Mouse (Mus musculus) MEL (cell line): ENCODE measurements at regions not wholly inside any gene's neighbourhood (a gene's known extent, or its start where the extent isn't known, plus 50 kb on each side); places are given as distances from the start of the nearest gene placed in this dataset.

Experiments used
- DNase-seq: peaks from one replicate; pipeline ENCODE4 v3.0.0; 2011; ENCODE audit warnings: low read depth, low spot score
- H3K27ac ChIP-seq: 2 replicates; pipeline ENCODE4 v1.5.1; 2012; ENCODE audit warnings: low read depth, mild to moderate bottlenecking, control low read depth, low read length, moderate library complexity; ENCODE audit not compliant: control insufficient read depth
- H3K27me3 ChIP-seq, 2 experiments: fragments of 150-350 bp in 1 of 2; sonication (generic) in 1 of 2; 2 replicates each; pipeline ENCODE4 v1.6.1; 2012; ENCODE audit warnings: low read length in 2 of 2, mild to moderate bottlenecking in 2 of 2, improper control_type of control experiment in 1 of 2, moderate library complexity in 1 of 2; ENCODE audit not compliant: insufficient read depth in 2 of 2, control insufficient read depth in 1 of 2
- H3K36me3 ChIP-seq, 2 experiments: 2 replicates each; pipeline ENCODE4 v1.6.1; 2012 to 2014; ENCODE audit warnings: low read length in 2 of 2, improper control_type of control experiment in 1 of 2, inconsistent platforms in 1 of 2, mild to moderate bottlenecking in 1 of 2; ENCODE audit not compliant: insufficient read depth in 2 of 2, control insufficient read depth in 1 of 2
- H3K4me1 ChIP-seq, 2 experiments: fragments of 150-350 bp in 1 of 2; sonication (generic) in 1 of 2; 2 replicates each; pipeline ENCODE4 v1.6.1; 2012; ENCODE audit warnings: low read length in 2 of 2, improper control_type of control experiment in 1 of 2, mild to moderate bottlenecking in 1 of 2; ENCODE audit not compliant: insufficient read depth in 2 of 2, control insufficient read depth in 1 of 2
- H3K4me3 ChIP-seq, 2 experiments: fragments of 150-350 bp in 1 of 2; sonication (generic) in 1 of 2; 2 replicates each; pipeline ENCODE4 v1.5.1; 2012; ENCODE audit warnings: low read depth in 2 of 2, low read length in 2 of 2, mild to moderate bottlenecking in 2 of 2, moderate library complexity in 2 of 2, control low read depth in 1 of 2, improper control_type of control experiment in 1 of 2; ENCODE audit not compliant: control insufficient read depth in 1 of 2, insufficient read depth in 1 of 2
- H3K79me2 ChIP-seq: 2 replicates; pipeline ENCODE4 v1.6.1; 2012; ENCODE audit warnings: mild to moderate bottlenecking, low read length, moderate library complexity; ENCODE audit not compliant: control insufficient read depth, poor library complexity, insufficient read depth
- H3K9ac ChIP-seq: 2 replicates; pipeline ENCODE4 v1.6.1; 2012; ENCODE audit warnings: low read depth, mild to moderate bottlenecking, control low read depth, low read length, moderate library complexity; ENCODE audit not compliant: control insufficient read depth, poor library complexity, severe bottlenecking
- H3K9me3 ChIP-seq: fragments of 150-350 bp; sonication (generic); replicated peaks from 2 replicates; pipeline ENCODE4 v1.6.1; 2012; ENCODE audit warnings: mild to moderate bottlenecking, low read length, improper control_type of control experiment, moderate library complexity; ENCODE audit not compliant: insufficient read depth
- BHLHE40 ChIP-seq: IDR thresholded peaks from 2 replicates; pipeline ENCODE4 v1.6.1; 2012; ENCODE audit warnings: low read depth, mild to moderate bottlenecking, inconsistent platforms, low read length, improper control_type of control experiment, borderline replicate concordance
- CHD1 ChIP-seq: IDR thresholded peaks from 2 replicates; pipeline ENCODE4 v1.6.1; 2012; ENCODE audit warnings: low read depth, mild to moderate bottlenecking, inconsistent platforms, low read length, improper control_type of control experiment
- CHD2 ChIP-seq: IDR thresholded peaks from 2 replicates; pipeline ENCODE4 v1.6.1; 2011; ENCODE audit warnings: low read length, improper control_type of control experiment
- E2F4 ChIP-seq: IDR thresholded peaks from 2 replicates; pipeline ENCODE4 v1.6.1; 2011; ENCODE audit warnings: low read depth, low read length, improper control_type of control experiment, borderline replicate concordance
- EP300 ChIP-seq, 2 experiments: IDR thresholded peaks; 2 replicates each; pipeline ENCODE4 v1.6.1; 2011; ENCODE audit warnings: improper control_type of control experiment in 2 of 2, low read length in 2 of 2, low read depth in 1 of 2, mild to moderate bottlenecking in 1 of 2
- ETS1 ChIP-seq: IDR thresholded peaks from 2 replicates; pipeline ENCODE4 v1.6.1; 2012; ENCODE audit warnings: low read depth, mild to moderate bottlenecking, inconsistent platforms, low read length, improper control_type of control experiment, moderate library complexity
- GABPA ChIP-seq: IDR thresholded peaks from 2 replicates; pipeline ENCODE4 v1.6.1; 2012; ENCODE audit warnings: low read depth, mild to moderate bottlenecking, inconsistent platforms, low read length, improper control_type of control experiment, moderate library complexity
- HCFC1 ChIP-seq: IDR thresholded peaks from 2 replicates; pipeline ENCODE4 v1.6.1; 2012; ENCODE audit warnings: low read depth, mild to moderate bottlenecking, inconsistent platforms, low read length, improper control_type of control experiment, moderate library complexity
- JUND ChIP-seq: IDR thresholded peaks from 2 replicates; pipeline ENCODE4 v1.6.1; 2011; ENCODE audit warnings: low read depth, mild to moderate bottlenecking, improper control_type of control experiment, low read length
- KAT2A ChIP-seq: conservative IDR thresholded peaks from 2 replicates; pipeline ENCODE4 v1.6.1; 2012; ENCODE audit warnings: low read depth, low read length, improper control_type of control experiment, inconsistent platforms
- MAX ChIP-seq: IDR thresholded peaks from 2 replicates; pipeline ENCODE4 v1.6.1; 2011; ENCODE audit warnings: low read length, improper control_type of control experiment
- MAZ ChIP-seq: IDR thresholded peaks from 2 replicates; pipeline ENCODE4 v1.6.1; 2012; ENCODE audit warnings: low read depth, mild to moderate bottlenecking, inconsistent platforms, low read length, improper control_type of control experiment
- MEF2A ChIP-seq: IDR thresholded peaks from 2 replicates; pipeline ENCODE4 v1.6.1; 2014; ENCODE audit warnings: low read depth, mild to moderate bottlenecking, inconsistent platforms, low read length, improper control_type of control experiment; ENCODE audit not compliant: poor library complexity, insufficient replicate concordance, severe bottlenecking; ENCODE audit errors: extremely low read depth
- MYB ChIP-seq: IDR thresholded peaks from 2 replicates; pipeline ENCODE4 v1.6.1; 2011; ENCODE audit warnings: mild to moderate bottlenecking, low read depth, low read length, improper control_type of control experiment
- MYC ChIP-seq: IDR thresholded peaks from 2 replicates; pipeline ENCODE4 v1.6.1; 2011; ENCODE audit warnings: low read depth, mild to moderate bottlenecking, low read length, improper control_type of control experiment, moderate library complexity
- NELFE ChIP-seq: IDR thresholded peaks from 2 replicates; pipeline ENCODE4 v1.6.1; 2011; ENCODE audit warnings: low read depth, low read length, improper control_type of control experiment
- POLR2AphosphoS2 ChIP-seq: IDR thresholded peaks from 2 replicates; pipeline ENCODE4 v1.6.1; 2011; ENCODE audit warnings: low read length, improper control_type of control experiment
- POLR2AphosphoS5 ChIP-seq: IDR thresholded peaks from 2 replicates; pipeline ENCODE4 v1.6.1; 2012; ENCODE audit warnings: low read depth, borderline replicate concordance, mild to moderate bottlenecking, inconsistent platforms, low read length, moderate library complexity, mixed read lengths
- RAD21 ChIP-seq: IDR thresholded peaks from 2 replicates; pipeline ENCODE4 v1.6.1; 2011; ENCODE audit warnings: mild to moderate bottlenecking, low read depth, low read length, improper control_type of control experiment
- RCOR1 ChIP-seq: IDR thresholded peaks from 2 replicates; pipeline ENCODE4 v1.6.1; 2012; ENCODE audit warnings: low read depth, mild to moderate bottlenecking, inconsistent platforms, low read length, improper control_type of control experiment
- SIN3A ChIP-seq: IDR thresholded peaks from 2 replicates; pipeline ENCODE4 v1.6.1; 2012; ENCODE audit warnings: low read length, improper control_type of control experiment, inconsistent platforms
- SMC3 ChIP-seq: IDR thresholded peaks from 2 replicates; pipeline ENCODE4 v1.6.1; 2011; ENCODE audit warnings: low read depth, low read length, improper control_type of control experiment
- TAL1 ChIP-seq: IDR thresholded peaks from 2 replicates; pipeline ENCODE4 v1.6.1; 2012; ENCODE audit warnings: mild to moderate bottlenecking, inconsistent platforms, low read length, moderate library complexity, mixed read lengths
- TBP ChIP-seq: IDR thresholded peaks from 2 replicates; pipeline ENCODE4 v1.8.0; 2011; ENCODE audit warnings: low read depth, low read length, improper control_type of control experiment
- TCF12 ChIP-seq: IDR thresholded peaks from 2 replicates; pipeline ENCODE4 v1.6.1; 2014; ENCODE audit warnings: low read depth, mild to moderate bottlenecking, inconsistent platforms, low read length, improper control_type of control experiment, moderate library complexity
- UBTF ChIP-seq: IDR thresholded peaks from 2 replicates; pipeline ENCODE4 v1.6.1; 2012; ENCODE audit warnings: low read depth, mild to moderate bottlenecking, inconsistent platforms, low read length, improper control_type of control experiment, moderate library complexity, borderline replicate concordance; ENCODE audit not compliant: insufficient read depth
- USF2 ChIP-seq, 2 experiments: IDR thresholded peaks; 2 replicates each; pipeline ENCODE4 v1.6.1; 2011 to 2012; ENCODE audit warnings: improper control_type of control experiment in 2 of 2, low read length in 2 of 2, borderline replicate concordance in 1 of 2, inconsistent platforms in 1 of 2, low read depth in 1 of 2, mild to moderate bottlenecking in 1 of 2; ENCODE audit not compliant: insufficient read depth in 1 of 2
- ZC3H11A ChIP-seq: IDR thresholded peaks from 2 replicates; pipeline ENCODE4 v1.6.1; 2012; ENCODE audit warnings: low read depth, mild to moderate bottlenecking, inconsistent platforms, low read length, improper control_type of control experiment
- ZKSCAN1 ChIP-seq: IDR thresholded peaks from 2 replicates; pipeline ENCODE4 v1.6.1; 2012; ENCODE audit warnings: low read depth, mild to moderate bottlenecking, inconsistent platforms, low read length, improper control_type of control experiment, moderate library complexity
- ZMIZ1 ChIP-seq: IDR thresholded peaks from 2 replicates; pipeline ENCODE4 v1.6.1; 2012; ENCODE audit warnings: low read depth, mild to moderate bottlenecking, inconsistent platforms, low read length, improper control_type of control experiment, moderate library complexity

- TF ChIP-seq RAD21 = no peak
- TF ChIP-seq JUND = peak; percentile 80; the same call in 1 of the 2 replicates
- no peak; the same call in 1 of the 2 replicates for TF ChIP-seq CHD1
- TF ChIP-seq HCFC1 = peak; percentile 65
- peak; percentile 89 for TF ChIP-seq SIN3A
- no peak for TF ChIP-seq UBTF
- TF ChIP-seq POLR2AphosphoS2 = peak; percentile 59; the same call in 1 of the 2 replicates
- TF ChIP-seq ZC3H11A = no peak; the same call in 1 of the 2 replicates
- peak; percentile 87 to 92 for TF ChIP-seq EP300 (IDR thresholded peaks at IDR 0.05; ENCODE audit: low read depth in 1 of 2, low read length in 2 of 2)
- TF ChIP-seq RCOR1 = peak; percentile 90
- peak; percentile 100 for TF ChIP-seq BHLHE40
- TF ChIP-seq MYB = peak; percentile 55
- TF ChIP-seq MYC = peak; percentile 98
- peak; percentile 64 for TF ChIP-seq KAT2A
- peak; percentile 94 for TF ChIP-seq ETS1
- TF ChIP-seq MAZ = peak; percentile 57; the same call in 1 of the 2 replicates
- TF ChIP-seq MEF2A = 0 out of 2 replicates have a peak, but pooled peaks have one; percentile 35
- TF ChIP-seq TAL1 = peak; percentile 90
- no peak for TF ChIP-seq USF2 (IDR thresholded peaks at IDR 0.05; ENCODE audit: borderline replicate concordance in 1 of 2, insufficient read depth in 1 of 2, low read depth in 1 of 2, low read length in 2 of 2)
- peak; percentile 95 for TF ChIP-seq E2F4
- peak; percentile 98 for TF ChIP-seq MAX
- 0 out of 2 replicates have a peak, but pooled peaks have one; percentile 15 for TF ChIP-seq GABPA
Observed at GRCm38 (mm10) chr3:133623201-133623744, 78.3 kb upstream of the Tet2 start (continued).

- H3K36me3 ChIP-seq = peaks cover 0 to 52% of the 10 kb centered on the region in 2 experiments; a peak in 2 of 4 replicates
- peak; percentile 85 for DNase-seq
- H3K79me2 ChIP-seq = no peaks in the 10 kb centered on the region; the same call in 1 of the 2 replicates
- H3K4me3 ChIP-seq = peak overlapping the region; percentile 6 to 17; a peak in 2 of 4 replicates
- peak overlapping the region; percentile 65 for H3K9ac ChIP-seq
- H3K4me1 ChIP-seq = peaks cover 39 to 45% of the 10 kb centered on the region in 2 experiments
- no peaks in the 10 kb centered on the region for H3K27me3 ChIP-seq
- no peaks in the 10 kb centered on the region for H3K9me3 ChIP-seq
- H3K27ac ChIP-seq = peak overlapping the region; percentile 100
- TF ChIP-seq RCOR1 (peak; percentile 78), TBP (peak; percentile 84), ZKSCAN1 (no peak), TCF12 (peak; percentile 95), ETS1 (peak; percentile 98), MYB (peak; percentile 94), HCFC1 (no peak), USF2 (IDR thresholded peaks at IDR 0.05; ENCODE audit: borderline replicate concordance in 1 of 2, insufficient read depth in 1 of 2, low read depth in 1 of 2, low read length in 2 of 2) (no peak), CHD2 (peak; percentile 58; the same call in 1 of the 2 replicates), JUND (peak; percentile 75), RAD21 (no peak), NELFE (peak; percentile 53; the same call in 1 of the 2 replicates), GABPA (0 out of 2 replicates have a peak, but pooled peaks have one; percentile 18), EP300 (IDR thresholded peaks at IDR 0.05; ENCODE audit: low read depth in 1 of 2, low read length in 2 of 2) (peak; percentile 99), BHLHE40 (peak; percentile 99), POLR2AphosphoS5 (no peak), E2F4 (no peak), SMC3 (0 out of 2 replicates have a peak, but pooled peaks have one; percentile 15), ZMIZ1 (peak; percentile 52; the same call in 1 of the 2 replicates), MAZ (peak; percentile 82; the same call in 1 of the 2 replicates)
Observed at GRCm38 (mm10) chr3:133624079-133624875, 79.3 kb upstream of the Tet2 start.
